Mouse (Mus musculus) limb, embryonic 11.5 days (tissue): ENCODE measurements at regions not wholly inside any gene's neighbourhood (a gene's known extent, or its start where the extent isn't known, plus 50 kb on each side); places are given as distances from the start of the nearest gene placed in this dataset.

ENCODE experiments used
- ATAC-seq: fragments of 200-750 bp; cut with Nextera tagmentation; 2 replicates; pipeline ENCODE4 v1.8.0; 2017; ENCODE audit warnings: low read depth; ENCODE audit not compliant: insufficient number of reproducible peaks, low FRiP score, low TSS enrichment
- DNase-seq: peaks from one replicate; pipeline ENCODE4 v3.0.0-alpha.2; 2015; ENCODE audit warnings: low spot score
- H3K27ac ChIP-seq: fragments of 300-500 bp; sonication (generic); replicated peaks from 2 replicates; pipeline ENCODE4 v1.5.1; 2014; ENCODE audit warnings: low read depth, mild to moderate bottlenecking, low read length
- H3K27me3 ChIP-seq: fragments of 300-500 bp; sonication (generic); 2 replicates; pipeline ENCODE4 v1.6.1; 2014; ENCODE audit warnings: mild to moderate bottlenecking, low read length, mixed read lengths; ENCODE audit not compliant: control insufficient read depth, insufficient read depth
- H3K36me3 ChIP-seq: fragments of 300-500 bp; sonication (generic); 2 replicates; pipeline ENCODE4 v1.6.1; 2014; ENCODE audit warnings: mild to moderate bottlenecking, low read length, moderate library complexity, mixed read lengths; ENCODE audit not compliant: control insufficient read depth, insufficient read depth
- H3K4me1 ChIP-seq: fragments of 300-500 bp; sonication (generic); 2 replicates; pipeline ENCODE4 v1.6.1; 2014; ENCODE audit warnings: low read length, mixed read lengths; ENCODE audit not compliant: control insufficient read depth, insufficient read depth
- H3K4me2 ChIP-seq: fragments of 300-500 bp; sonication (generic); 2 replicates; pipeline ENCODE4 v1.6.1; 2014; ENCODE audit warnings: low read depth, mild to moderate bottlenecking, moderate library complexity; ENCODE audit not compliant: severe bottlenecking
- H3K4me3 ChIP-seq: fragments of 300-500 bp; sonication (generic); 2 replicates; pipeline ENCODE4 v1.5.1; 2014; ENCODE audit warnings: low read depth, low read length
- H3K9ac ChIP-seq: fragments of 300-500 bp; sonication (generic); 2 replicates; pipeline ENCODE4 v1.6.1; 2014; ENCODE audit warnings: mild to moderate bottlenecking, low read length
- H3K9me3 ChIP-seq: fragments of 300-500 bp; sonication (generic); 2 replicates; pipeline ENCODE4 v1.6.1; 2016; ENCODE audit warnings: low read length; ENCODE audit not compliant: control insufficient read depth
- WGBS: fragments of 180-500 bp; shearing (Covaris S2); extraction: QIAGEN DNeasy Blood & Tissue Kit; methylation state at CpG from one replicate; pipeline ENCODE4 v1.1.7; 2014; 5-methylcytosine and 5-hydroxymethylcytosine counted together

DNA sequence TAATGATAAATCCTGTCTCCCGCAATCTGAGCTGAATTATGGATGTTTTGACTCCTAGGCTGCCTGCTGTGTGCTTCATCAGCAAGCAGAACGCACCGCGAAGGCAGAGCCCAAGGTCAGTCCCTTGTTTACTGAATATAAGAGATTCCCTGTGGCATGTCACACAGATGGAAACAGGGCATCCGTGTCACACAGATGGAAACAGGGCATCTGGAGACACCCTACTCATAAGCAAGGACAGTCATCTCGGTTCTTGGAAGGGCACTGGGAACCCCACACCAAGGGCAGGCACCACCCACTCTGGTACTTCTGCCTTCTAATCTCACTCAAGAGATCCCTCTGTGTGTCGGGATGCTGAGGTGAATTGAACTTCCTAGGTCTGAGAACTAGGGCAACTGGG lies 241.9 kb downstream of the Cog6 start:
- Histone ChIP-seq H3K4me1 (no peaks in the 10 kb centered on the region), H3K27ac (no peak overlapping the region), H3K9me3 (no peaks in the 10 kb centered on the region), H3K4me3 (no peak overlapping the region), H3K9ac (no peak overlapping the region), H3K4me2 (no peak overlapping the region), H3K36me3 (no peaks in the 10 kb centered on the region), H3K27me3 (no peaks in the 10 kb centered on the region)
- DNase-seq, result no peak
- 71% methylated on average over 7 of the region's 7 CpGs for WGBS
- no peak for ATAC-seq

DNA sequence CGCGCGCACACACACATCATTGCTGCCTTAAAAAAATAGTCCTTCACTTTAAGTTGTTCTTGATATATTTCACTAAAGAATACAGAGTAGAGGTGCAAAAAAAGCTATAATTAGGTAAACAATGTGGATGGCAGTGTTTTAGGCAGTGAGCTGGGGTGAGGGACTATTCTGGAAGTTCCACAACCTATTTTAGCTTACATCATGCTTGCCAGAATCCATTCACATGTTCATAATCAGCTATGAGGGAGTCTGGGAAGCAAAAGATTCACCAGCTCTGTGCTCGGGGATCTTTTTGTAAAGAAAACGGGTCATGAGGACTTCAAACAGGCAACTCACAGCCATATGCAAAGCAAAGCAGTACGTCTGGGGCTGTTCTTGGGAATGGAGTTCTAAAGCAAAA lies 242.3 kb downstream of the Cog6 start:
- H3K27ac ChIP-seq, result no peak overlapping the region
- no peaks in the 10 kb centered on the region for H3K4me1 ChIP-seq
- H3K4me2 ChIP-seq, result no peak overlapping the region
- 94% methylated on average over 6 of the region's 6 CpGs for WGBS
- H3K36me3 ChIP-seq, result no peaks in the 10 kb centered on the region
- no peak overlapping the region for H3K4me3 ChIP-seq
- ATAC-seq (no peak), DNase-seq (no peak)
- H3K9ac ChIP-seq, result no peak overlapping the region
- H3K9me3 ChIP-seq, result no peaks in the 10 kb centered on the region
- H3K27me3 ChIP-seq, result no peaks in the 10 kb centered on the region

DNA sequence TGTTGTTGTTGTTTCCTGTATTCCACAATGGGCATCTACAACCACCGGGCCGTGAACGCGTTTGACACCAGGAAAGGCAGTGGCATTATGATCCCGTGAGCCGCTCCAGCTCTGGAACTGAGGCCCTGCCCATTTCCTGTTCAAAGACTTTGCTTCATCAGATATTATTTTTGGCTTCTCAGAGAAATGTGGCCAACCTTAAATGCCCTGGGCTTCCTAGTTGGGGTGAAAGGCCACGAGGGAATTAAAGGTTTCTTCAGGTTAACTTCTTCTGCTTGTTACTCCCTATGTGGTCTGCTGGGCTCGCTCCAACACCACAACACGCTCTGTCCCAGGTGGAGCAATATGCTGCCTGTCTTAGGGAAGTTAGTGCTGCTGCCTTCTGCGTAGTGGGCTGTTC lies 249.8 kb downstream of the Cog6 start:
- H3K9me3 ChIP-seq, result no peaks in the 10 kb centered on the region
- no peak for ATAC-seq
- H3K4me3 ChIP-seq, result no peak overlapping the region
- no peak for DNase-seq
- no peaks in the 10 kb centered on the region for H3K36me3 ChIP-seq
- no peak overlapping the region for H3K4me2 ChIP-seq
- no peaks in the 10 kb centered on the region for H3K27me3 ChIP-seq
- H3K27ac ChIP-seq, result no peak overlapping the region
- 88% methylated on average over 10 of the region's 10 CpGs for WGBS
- H3K9ac ChIP-seq, result no peak overlapping the region
- H3K4me1 ChIP-seq, result no peaks in the 10 kb centered on the region

DNA sequence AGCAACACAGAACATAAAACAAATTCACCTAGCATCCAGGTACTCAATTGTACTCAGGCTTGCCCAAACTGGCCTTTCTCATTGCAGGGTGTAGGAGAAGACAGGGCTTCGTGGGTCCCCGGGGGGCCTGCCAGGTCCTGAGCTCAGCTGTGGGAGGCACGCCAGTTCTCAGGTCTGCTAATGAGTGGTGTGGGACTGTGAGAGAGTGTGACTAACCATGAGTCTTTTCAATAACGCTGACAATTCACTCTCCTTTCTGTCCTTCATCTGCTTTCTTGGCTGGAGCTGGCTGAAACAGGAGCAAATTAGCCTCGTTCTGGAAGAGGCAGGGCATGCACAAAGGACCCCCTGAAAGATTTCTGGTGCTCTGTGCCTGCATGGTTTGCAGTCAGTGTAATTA lies 250.2 kb downstream of the Cog6 start:
- H3K4me2 ChIP-seq, result no peak overlapping the region
- no peak overlapping the region for H3K27ac ChIP-seq
- H3K4me1 ChIP-seq, result no peaks in the 10 kb centered on the region
- no peak for DNase-seq
- H3K9ac ChIP-seq, result no peak overlapping the region
- no peaks in the 10 kb centered on the region for H3K9me3 ChIP-seq
- WGBS, result 70% methylated on average over 5 of the region's 5 CpGs
- no peak for ATAC-seq
- no peaks in the 10 kb centered on the region for H3K27me3 ChIP-seq
- no peaks in the 10 kb centered on the region for H3K36me3 ChIP-seq
- H3K4me3 ChIP-seq, result no peak overlapping the region

DNA sequence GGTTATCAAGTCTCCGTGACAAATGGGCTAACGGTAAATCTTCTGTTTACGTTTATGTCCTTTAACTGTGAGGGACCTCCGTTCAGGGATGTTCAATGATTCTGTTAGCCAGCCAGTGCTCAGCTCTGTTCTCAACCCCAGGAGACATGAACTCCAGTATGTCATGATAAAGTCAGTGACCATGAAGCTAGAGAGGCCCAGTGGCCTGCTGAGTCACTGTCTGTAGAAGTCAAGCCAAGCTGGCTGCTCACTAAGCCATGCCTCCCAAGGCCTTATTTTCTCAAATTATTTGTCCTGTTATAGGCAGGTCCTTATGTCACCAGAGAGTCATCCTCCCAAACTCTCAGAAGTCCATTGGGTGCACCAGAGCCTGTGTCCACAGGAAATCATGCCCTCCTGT lies 252.9 kb downstream of the Cog6 start:
- Histone ChIP-seq H3K9me3 (no peaks in the 10 kb centered on the region), H3K4me1 (no peaks in the 10 kb centered on the region), H3K27me3 (no peaks in the 10 kb centered on the region), H3K27ac (no peak overlapping the region), H3K4me3 (no peak overlapping the region), H3K4me2 (no peak overlapping the region), H3K9ac (no peak overlapping the region), H3K36me3 (no peaks in the 10 kb centered on the region)
- DNase-seq (no peak), ATAC-seq (no peak)
- WGBS, result 80% methylated on average over 4 of the region's 4 CpGs

DNA sequence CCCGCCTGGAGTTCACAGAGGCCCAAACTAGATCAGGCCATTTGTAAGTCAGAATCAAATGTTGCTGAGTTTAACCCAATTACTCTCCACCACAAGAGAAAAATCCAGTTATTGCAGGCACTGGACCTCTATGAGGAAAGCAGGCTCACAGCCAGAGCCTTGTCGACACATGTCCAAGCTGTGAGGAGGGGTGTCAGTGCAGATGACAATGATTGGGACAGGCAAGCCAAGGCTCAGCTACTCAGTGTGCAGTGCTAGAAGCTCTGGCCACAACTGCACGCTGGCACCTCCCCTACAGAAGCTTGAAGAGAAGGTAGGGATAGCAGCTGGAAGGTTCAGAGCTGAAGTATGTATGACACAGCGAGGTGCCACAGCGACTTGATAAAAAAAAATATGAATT lies 253.4 kb downstream of the Cog6 start:
- H3K36me3 ChIP-seq, result no peaks in the 10 kb centered on the region
- WGBS, result 90% methylated on average over 5 of the region's 5 CpGs
- H3K4me1 ChIP-seq, result no peaks in the 10 kb centered on the region
- H3K9ac ChIP-seq, result no peak overlapping the region
- no peaks in the 10 kb centered on the region for H3K9me3 ChIP-seq
- H3K27ac ChIP-seq, result no peak overlapping the region
- no peak overlapping the region for H3K4me3 ChIP-seq
- H3K27me3 ChIP-seq, result no peaks in the 10 kb centered on the region
- H3K4me2 ChIP-seq, result no peak overlapping the region
- DNase-seq, result no peak
- ATAC-seq, result no peak

DNA sequence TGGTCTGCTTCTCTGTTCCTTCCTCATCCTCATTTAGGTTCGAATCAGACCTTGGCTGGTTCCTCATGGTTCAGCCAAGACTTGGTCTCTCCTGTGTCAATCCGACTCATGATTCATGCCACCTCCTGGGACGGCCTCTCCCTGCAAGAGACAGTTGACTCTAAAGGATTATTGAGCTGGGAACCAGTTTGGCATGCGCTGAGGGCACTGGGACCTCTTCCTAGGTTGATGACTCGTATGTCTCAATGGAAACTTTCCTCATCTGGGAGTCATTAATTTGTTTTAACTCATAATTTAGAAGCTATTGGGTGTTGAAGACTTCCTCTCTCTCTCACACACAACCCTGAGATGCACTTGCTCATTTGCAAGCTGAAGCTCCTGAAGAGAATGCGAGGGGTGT lies 254.5 kb downstream of the Cog6 start:
- no peak overlapping the region for H3K4me2 ChIP-seq

DNA sequence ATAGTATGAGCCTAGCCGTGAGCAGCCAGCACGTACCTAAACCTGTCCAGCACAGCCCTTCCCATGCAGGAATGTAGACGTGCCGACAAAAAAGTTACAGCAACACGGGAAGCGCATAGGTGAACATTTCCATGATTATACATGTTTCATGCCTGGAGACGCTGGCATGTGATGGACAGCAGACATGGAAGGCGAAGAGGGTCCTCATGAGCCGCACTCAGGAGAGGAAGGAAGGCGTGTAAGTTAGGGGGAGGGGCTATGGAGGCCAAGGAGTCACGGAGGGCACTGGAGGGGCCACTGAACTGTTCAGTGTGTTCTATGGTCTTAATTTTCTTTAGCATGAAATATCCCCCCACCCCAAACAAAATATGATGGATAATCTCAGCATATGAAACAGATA lies 257.2 kb downstream of the Cog6 start:
- DNase-seq, result no peak
- no peak overlapping the region for H3K27ac ChIP-seq
- H3K36me3 ChIP-seq, result no peaks in the 10 kb centered on the region
- no peak overlapping the region for H3K4me3 ChIP-seq
- H3K4me1 ChIP-seq, result no peaks in the 10 kb centered on the region
- H3K27me3 ChIP-seq, result no peaks in the 10 kb centered on the region
- no peak for ATAC-seq
- no peak overlapping the region for H3K9ac ChIP-seq
- no peak overlapping the region for H3K4me2 ChIP-seq
- 90% methylated on average over 11 of the region's 11 CpGs for whole genome bisulfite sequencing
- no peaks in the 10 kb centered on the region for H3K9me3 ChIP-seq

More for the DNA sequence above, 254.5 kb downstream of the Cog6 start:
- no peaks in the 10 kb centered on the region for H3K36me3 ChIP-seq
- H3K27ac ChIP-seq, result no peak overlapping the region
- no peaks in the 10 kb centered on the region for H3K4me1 ChIP-seq
- H3K4me3 ChIP-seq, result no peak overlapping the region
- no peak for DNase-seq
- no peak overlapping the region for H3K9ac ChIP-seq
- 88% methylated on average over 6 of the region's 6 CpGs for WGBS
- no peaks in the 10 kb centered on the region for H3K9me3 ChIP-seq
- no peaks in the 10 kb centered on the region for H3K27me3 ChIP-seq
- no peak for ATAC-seq

DNA sequence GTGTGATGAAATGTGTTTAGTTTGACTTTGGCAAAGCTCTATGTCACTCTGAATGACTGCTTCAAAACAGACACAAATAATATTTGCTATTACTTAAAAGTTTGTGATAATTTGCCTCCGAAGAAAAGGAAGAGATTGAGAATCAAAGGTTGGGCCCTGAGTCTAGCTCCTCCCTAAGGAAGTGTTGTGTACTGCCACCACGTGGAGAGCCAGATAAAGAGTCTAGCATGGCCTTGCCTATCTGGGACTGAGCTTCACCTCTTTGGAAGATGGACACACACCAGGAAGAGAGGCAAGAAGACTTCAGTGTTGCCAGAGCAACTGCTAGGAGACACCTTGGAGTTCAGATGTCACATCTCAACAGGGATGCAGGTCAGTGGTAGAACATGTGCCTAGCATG lies 258.5 kb downstream of the Cog6 start:
- no peaks in the 10 kb centered on the region for H3K27me3 ChIP-seq
- H3K9ac ChIP-seq, result no peak overlapping the region
- no peak overlapping the region for H3K27ac ChIP-seq
- H3K36me3 ChIP-seq, result no peaks in the 10 kb centered on the region
- peak; percentile 30 for DNase-seq
- H3K9me3 ChIP-seq, result no peaks in the 10 kb centered on the region
- H3K4me1 ChIP-seq, result no peaks in the 10 kb centered on the region
- WGBS, result 31% methylated on average over 2 of the region's 2 CpGs
- H3K4me3 ChIP-seq, result no peak overlapping the region
- ATAC-seq, result no peak
- no peak overlapping the region for H3K4me2 ChIP-seq
